Comparison of ENCODE assay signal across 12 mouse cellular contexts in the genomic region with DNA sequence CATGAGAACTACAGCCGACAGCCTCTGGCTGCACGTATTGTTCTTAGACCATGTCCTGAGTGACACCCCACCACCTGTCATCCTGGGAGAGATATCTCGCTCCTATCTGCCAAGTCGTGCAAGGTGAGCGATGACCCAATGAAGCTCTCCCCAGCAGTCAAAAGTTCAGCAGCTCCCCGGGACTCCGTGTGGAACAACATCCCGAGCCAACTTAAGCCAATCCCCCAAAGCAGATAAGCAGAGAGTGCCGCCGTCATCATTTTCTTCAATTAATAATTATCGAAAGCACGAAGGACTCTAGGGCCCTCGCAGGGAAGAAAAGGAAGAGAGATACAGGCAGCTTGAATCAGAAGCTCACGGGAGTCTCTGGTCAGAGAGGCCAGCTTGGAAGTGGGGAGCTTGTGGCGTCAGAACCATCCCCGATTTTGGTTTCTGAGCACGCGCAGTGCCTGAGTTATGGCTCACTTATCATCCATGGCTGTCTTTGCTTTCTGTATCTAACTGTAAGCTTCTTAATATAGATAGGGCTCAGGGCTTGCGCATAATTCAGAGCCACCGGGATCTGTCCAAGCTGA. TPM values are rescaled to one million over a fixed set of nuclear protein-coding genes. Genes with fewer than 3 reads are reported as not detected.
DNase-seq lines count a peak whose midpoint lies in the region; ATAC-seq and TF ChIP-seq lines count a peak whose summit lies in the region.
"Had no signal": no experiment of that assay in that cellular context is flagged by ENCODE, and none has a peak within 500 bp of the region (broad histone marks: within the 10 kb centered on the region; RNA-seq: fewer than 3 reads in every experiment).

No protein-coding gene starts in this region.

- H3K4me1 ChIP-seq in forebrain, embryonic 15.5 days, result peaks cover 8% of the 10 kb centered on the region
- no peaks in the 10 kb centered on the region; the same call in 1 of the 2 replicates for H3K4me1 ChIP-seq in forebrain, postnatal 0 days (ENCODE audit: insufficient read depth)
- peaks cover 6% of the 10 kb centered on the region for H3K4me1 ChIP-seq in liver, embryonic 16.5 days (ENCODE audit: control insufficient read depth, low read depth, low read length)
- peaks cover 9% of the 10 kb centered on the region for H3K4me1 ChIP-seq in liver, embryonic 11.5 days (replicated peaks; ENCODE audit: control insufficient read depth, insufficient read depth, low read length)
- peaks cover 2% of the 10 kb centered on the region; the same call in 1 of the 2 replicates for H3K4me1 ChIP-seq in kidney, embryonic 14.5 days (ENCODE audit: control insufficient read depth, insufficient read depth, low read length)

- 0 out of 2 replicates have a peak, but pooled peaks have one; percentile 11 for ATAC-seq in forebrain, embryonic 15.5 days (replicated peaks)
- no peak for ATAC-seq in forebrain, postnatal 0 days
- peak; percentile 27; the same call in 1 of the 2 replicates for ATAC-seq in liver, embryonic 16.5 days (ENCODE audit: low read depth)
- ATAC-seq in liver, embryonic 11.5 days (replicated peaks; ENCODE audit: low FRiP score), result no peak
- peak; percentile 39; the same call in 1 of the 2 replicates for ATAC-seq in kidney, embryonic 14.5 days (ENCODE audit: low FRiP score, low TSS enrichment)

- 90% methylated on average over 20 of the region's 20 CpGs for WGBS in forebrain, embryonic 15.5 days
- 86% methylated on average over 20 of the region's 20 CpGs for WGBS in forebrain, postnatal 0 days
- 70% methylated on average over 20 of the region's 20 CpGs for WGBS in liver, embryonic 16.5 days (ENCODE audit: insufficient replicate concordance)
- 76% methylated on average over 20 of the region's 20 CpGs for WGBS in liver, embryonic 11.5 days
- WGBS in kidney, embryonic 14.5 days, result 66% methylated on average over 20 of the region's 20 CpGs

- H3K27me3 ChIP-seq in forebrain, embryonic 15.5 days, result no peaks in the 10 kb centered on the region
- no peaks in the 10 kb centered on the region for H3K27me3 ChIP-seq in forebrain, postnatal 0 days (ENCODE audit: insufficient read depth, low read length)
- no peaks in the 10 kb centered on the region for H3K27me3 ChIP-seq in liver, embryonic 16.5 days (ENCODE audit: control insufficient read depth, insufficient read depth, low read depth, low read length)
- no peaks in the 10 kb centered on the region for H3K27me3 ChIP-seq in liver, embryonic 11.5 days (replicated peaks; ENCODE audit: control insufficient read depth, insufficient read depth, low read length)
- H3K27me3 ChIP-seq in kidney, embryonic 14.5 days (ENCODE audit: control insufficient read depth, insufficient read depth, low read length), result no peaks in the 10 kb centered on the region

- no peak overlapping the region for H3K9ac ChIP-seq in forebrain, embryonic 15.5 days (replicated peaks)
- no peak overlapping the region for H3K9ac ChIP-seq in forebrain, postnatal 0 days
- no peak overlapping the region for H3K9ac ChIP-seq in liver, embryonic 16.5 days (ENCODE audit: low read depth, low read length)
- H3K9ac ChIP-seq in liver, embryonic 11.5 days (ENCODE audit: low read depth, low read length), result no peak overlapping the region
- H3K9ac ChIP-seq in kidney, embryonic 14.5 days (ENCODE audit: low read depth, low read length), result no peak overlapping the region

- no peak overlapping the region for H3K4me3 ChIP-seq in forebrain, embryonic 15.5 days
- no peak overlapping the region for H3K4me3 ChIP-seq in forebrain, postnatal 0 days (ENCODE audit: low read depth, low read length)
- no peak overlapping the region for H3K4me3 ChIP-seq in liver, embryonic 16.5 days (ENCODE audit: low read depth, low read length)
- no peak overlapping the region for H3K4me3 ChIP-seq in liver, embryonic 11.5 days (ENCODE audit: low read depth, low read length)
- H3K4me3 ChIP-seq in kidney, embryonic 14.5 days (ENCODE audit: low read length), result no peak overlapping the region

- H3K9me3 ChIP-seq in forebrain, embryonic 15.5 days, result no peaks in the 10 kb centered on the region
- no peaks in the 10 kb centered on the region for H3K9me3 ChIP-seq in forebrain, postnatal 0 days (ENCODE audit: low read length)
- H3K9me3 ChIP-seq in liver, embryonic 16.5 days (replicated peaks; ENCODE audit: control insufficient read depth, low read length), result no peaks in the 10 kb centered on the region
- no peaks in the 10 kb centered on the region for H3K9me3 ChIP-seq in liver, embryonic 11.5 days (ENCODE audit: control insufficient read depth, low read length)
- no peaks in the 10 kb centered on the region for H3K9me3 ChIP-seq in kidney, embryonic 14.5 days (ENCODE audit: control insufficient read depth, low read length)

- H3K4me2 ChIP-seq in forebrain, embryonic 15.5 days (replicated peaks), result no peak overlapping the region
- H3K4me2 ChIP-seq in forebrain, postnatal 0 days (ENCODE audit: low read depth), result no peak overlapping the region
- no peak overlapping the region for H3K4me2 ChIP-seq in liver, embryonic 16.5 days (ENCODE audit: low read depth, low read length)
- no peak overlapping the region for H3K4me2 ChIP-seq in liver, embryonic 11.5 days
- H3K4me2 ChIP-seq in kidney, embryonic 14.5 days (replicated peaks; ENCODE audit: low read depth, low read length), result no peak overlapping the region

- TF ChIP-seq CTCF in forebrain, postnatal 0 days (IDR thresholded peaks at IDR 0.05; ENCODE audit: low read depth), result no peak

- no peaks in the 10 kb centered on the region; the same call in 1 of the 2 replicates for H3K36me3 ChIP-seq in forebrain, embryonic 15.5 days
- H3K36me3 ChIP-seq in forebrain, postnatal 0 days (ENCODE audit: insufficient read depth), result peaks cover 9% of the 10 kb centered on the region; the same call in 1 of the 2 replicates
- H3K36me3 ChIP-seq in liver, embryonic 16.5 days (ENCODE audit: control insufficient read depth, insufficient read depth), result no peaks in the 10 kb centered on the region
- H3K36me3 ChIP-seq in liver, embryonic 11.5 days (ENCODE audit: control insufficient read depth, insufficient read depth, low read length), result no peaks in the 10 kb centered on the region
- no peaks in the 10 kb centered on the region for H3K36me3 ChIP-seq in kidney, embryonic 14.5 days (ENCODE audit: control insufficient read depth, insufficient read depth, low read length)

- H3K27ac ChIP-seq in forebrain, embryonic 15.5 days (replicated peaks), result no peak overlapping the region
- H3K27ac ChIP-seq in forebrain, postnatal 0 days (ENCODE audit: low read depth, low read length), result no peak overlapping the region
- 0 out of 2 replicates have a peak overlapping the region, but pooled peaks have one; percentile 21 for H3K27ac ChIP-seq in liver, embryonic 16.5 days (ENCODE audit: low read length)
- no peak overlapping the region for H3K27ac ChIP-seq in liver, embryonic 11.5 days (ENCODE audit: low read depth, low read length)
- peak overlapping the region; percentile 24; the same call in 1 of the 2 replicates for H3K27ac ChIP-seq in kidney, embryonic 14.5 days (ENCODE audit: low read depth, low read length)

- no peak for DNase-seq in forebrain, postnatal 0 days
- DNase-seq in liver, embryonic 11.5 days (ENCODE audit: low spot score), result no peak
- peak; percentile 25 for DNase-seq in skeletal muscle tissue, adult 2 months (ENCODE audit: low read depth, low spot score)
- no peak for DNase-seq in Muller cell, postnatal 12 days (ENCODE audit: inconsistent ontology term)
- no peak for DNase-seq in adrenal gland, postnatal 4 days (ENCODE audit: low spot score in 2 of 2)
- DNase-seq: heart, adult 18-20 months; heart, postnatal 4 days; lung, adult 18-20 months; midbrain, embryonic 14.5 days had no signal

RNA-seq across cellular contexts. Expression of gene Atxn1, which starts 13.7 kb away (rescaled TPM):
- 11.6 and 12.8 TPM in 2 replicates for polyA plus RNA-seq in forebrain, embryonic 15.5 days (2015; fragmentation: Nextera tagmentation; extraction: Ambion mirVana)
- total RNA-seq in forebrain, postnatal 0 days (2014; rRNA removed), result 32.3 and 33.6 TPM in 2 replicates
- polyA plus RNA-seq in forebrain, postnatal 0 days (2015; fragmentation: Nextera tagmentation; extraction: Ambion mirVana), result 7.6 and 13.0 TPM in 2 replicates
- 2.8 and 3.2 TPM in 2 replicates for polyA plus RNA-seq in liver, embryonic 16.5 days (2015; fragmentation: Nextera tagmentation; extraction: Ambion mirVana)
- 1.6 and 2.3 TPM in 2 replicates for polyA plus RNA-seq in liver, embryonic 11.5 days (2014; fragmentation: Nextera tagmentation; extraction: Ambion mirVana)
- 3.9 and 4.0 TPM in 2 replicates for polyA plus RNA-seq in kidney, embryonic 14.5 days (2014; fragmentation: Nextera tagmentation; extraction: Ambion mirVana)
- 10 to 100 TPM; 47.6 to 49.1 TPM for total RNA-seq in adrenal gland, postnatal 4 days (2021)

Comparison
In these comparisons a context has a peak if more than half of its experiments do, and no peak if none do; other contexts are left out.
1. ATAC-seq: peak in forebrain, embryonic 15.5 days (single experiment), liver, embryonic 16.5 days (single experiment) and kidney, embryonic 14.5 days (single experiment); none in forebrain, postnatal 0 days (single experiment) and liver, embryonic 11.5 days (single experiment).
2. H3K27ac ChIP-seq: peak in liver, embryonic 16.5 days (single experiment) and kidney, embryonic 14.5 days (single experiment); none in forebrain, embryonic 15.5 days (single experiment), forebrain, postnatal 0 days (single experiment) and liver, embryonic 11.5 days (single experiment).